Mouse (Mus musculus): ENCODE results near the gene Gpr50. TPM values are rescaled to one million over a fixed set of nuclear protein-coding genes. Genes with fewer than 3 reads are reported as not detected.
A peak's percentile ranks its signal among the peaks of the same experiment; 100 is the strongest.

Gene Gpr50
- 0.21 and 0.64 TPM in 2 replicates for polyA plus RNA-seq (2015; fragmentation: Nextera tagmentation; extraction: Ambion mirVana)

DNA sequence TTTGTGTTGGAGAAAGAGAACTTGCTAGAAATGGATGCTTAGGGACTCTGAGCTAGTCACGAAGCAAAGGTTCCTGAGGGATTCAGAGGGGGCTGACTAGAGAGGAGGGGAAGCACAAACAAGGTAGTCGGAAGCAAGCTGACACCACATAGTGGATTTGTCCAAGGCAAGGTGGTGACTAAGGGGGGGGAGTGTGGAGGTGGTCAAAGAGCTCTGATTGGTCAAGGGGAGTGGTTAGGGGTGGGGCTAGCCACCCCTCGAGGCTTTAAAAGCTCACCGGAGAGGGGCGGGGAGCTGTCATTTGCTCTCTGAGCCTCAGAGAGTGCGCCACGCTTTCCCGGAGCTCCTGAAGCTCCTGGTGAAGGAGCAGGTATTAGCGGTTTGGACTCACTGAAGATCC lies at the start of gene Gpr50:
Gene Gpr50 (plus strand): TSS at position 294 of the 400 bp plus-strand sequence.
- ATAC-seq (replicated peaks; ENCODE audit: extremely low read depth, insufficient read depth, low FRiP score), result no peak
- Histone ChIP-seq H3K27me3 (ENCODE audit: control insufficient read depth, insufficient read depth, low read length) (peaks cover 63% of the 10 kb centered on the region), H3K9me3 (replicated peaks; ENCODE audit: control insufficient read depth, low read length) (peaks cover 6% of the 10 kb centered on the region), H3K4me2 (ENCODE audit: low read depth, low read length) (peak within 1 kb of the TSS; percentile 70), H3K27ac (ENCODE audit: low read length) (no peak within 1 kb of the TSS), H3K4me3 (ENCODE audit: low read length) (peak within 1 kb of the TSS; percentile 53), H3K4me1 (ENCODE audit: control insufficient read depth, insufficient read depth, low read length) (no peaks in the 10 kb centered on the region), H3K36me3 (ENCODE audit: control insufficient read depth, insufficient read depth) (no peaks in the 10 kb centered on the region), H3K9ac (ENCODE audit: low read length) (peak within 1 kb of the TSS; percentile 17; the same call in 1 of the 2 replicates)
- WGBS, result 36% methylated on average over 9 of the region's 9 CpGs

DNA sequence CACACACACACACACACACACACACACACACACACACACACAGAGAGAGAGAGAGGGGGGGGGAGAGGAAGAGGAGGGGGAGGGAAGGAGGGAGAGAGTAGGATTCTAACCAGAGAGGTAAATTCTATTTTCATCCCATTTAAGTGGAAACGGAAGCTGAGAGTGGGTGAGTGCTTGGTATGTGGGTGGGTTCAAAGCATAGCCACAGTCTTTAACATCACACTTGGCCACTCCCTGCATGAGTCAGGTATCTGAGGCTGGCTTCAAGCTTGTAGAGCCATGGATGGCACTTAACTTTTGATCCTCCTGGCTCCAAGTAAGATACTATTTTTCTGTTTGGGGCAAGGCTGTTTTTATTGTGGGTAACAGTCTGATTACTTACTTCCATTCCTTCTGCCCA lies 41.2 kb upstream of the Gpr50 start:
- no peaks in the 10 kb centered on the region; the same call in 1 of the 2 replicates for H3K27me3 ChIP-seq (ENCODE audit: control insufficient read depth, insufficient read depth, low read length)
- no peak overlapping the region for H3K4me3 ChIP-seq (ENCODE audit: low read length)
- H3K27ac ChIP-seq (ENCODE audit: low read length), result no peak overlapping the region
- no peaks in the 10 kb centered on the region for H3K9me3 ChIP-seq (replicated peaks; ENCODE audit: control insufficient read depth, low read length)
- no peak overlapping the region for H3K4me2 ChIP-seq (ENCODE audit: low read depth, low read length)
- H3K9ac ChIP-seq (ENCODE audit: low read length), result no peak overlapping the region
- no peaks in the 10 kb centered on the region for H3K4me1 ChIP-seq (ENCODE audit: control insufficient read depth, insufficient read depth, low read length)
- no peak for ATAC-seq (replicated peaks; ENCODE audit: extremely low read depth, insufficient read depth, low FRiP score)
- no peaks in the 10 kb centered on the region for H3K36me3 ChIP-seq (ENCODE audit: control insufficient read depth, insufficient read depth)
- WGBS, result 50% methylated on average over 1 of the region's 1 CpGs

DNA sequence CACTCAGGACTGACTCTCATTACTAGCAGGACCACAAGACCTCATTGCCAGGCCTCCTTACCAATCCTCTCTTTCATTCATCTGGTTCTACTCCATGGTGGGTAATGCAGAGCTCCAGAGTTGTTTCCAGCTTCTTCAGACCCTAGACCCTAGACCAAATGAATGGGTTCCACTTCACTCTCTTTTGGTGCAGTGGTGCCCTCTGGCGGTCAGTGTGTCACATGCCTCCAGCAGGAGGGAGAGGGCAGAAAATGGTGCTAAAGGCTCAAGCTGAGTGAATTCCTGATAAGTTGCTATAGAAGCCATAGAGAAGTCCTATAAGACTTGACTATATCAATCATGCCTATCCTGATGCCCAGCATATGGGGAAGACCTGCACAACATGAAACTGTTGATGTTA lies 39.6 kb upstream of the Gpr50 start:
- Histone ChIP-seq H3K9me3 (replicated peaks; ENCODE audit: control insufficient read depth, low read length) (no peaks in the 10 kb centered on the region), H3K27me3 (ENCODE audit: control insufficient read depth, insufficient read depth, low read length) (no peaks in the 10 kb centered on the region; the same call in 1 of the 2 replicates), H3K4me2 (ENCODE audit: low read depth, low read length) (no peak overlapping the region), H3K4me3 (ENCODE audit: low read length) (no peak overlapping the region), H3K9ac (ENCODE audit: low read length) (no peak overlapping the region), H3K36me3 (ENCODE audit: control insufficient read depth, insufficient read depth) (no peaks in the 10 kb centered on the region), H3K27ac (ENCODE audit: low read length) (no peak overlapping the region), H3K4me1 (ENCODE audit: control insufficient read depth, insufficient read depth, low read length) (no peaks in the 10 kb centered on the region)
- 0% methylated on average over 1 of the region's 1 CpGs for WGBS
- no peak for ATAC-seq (replicated peaks; ENCODE audit: extremely low read depth, insufficient read depth, low FRiP score)

DNA sequence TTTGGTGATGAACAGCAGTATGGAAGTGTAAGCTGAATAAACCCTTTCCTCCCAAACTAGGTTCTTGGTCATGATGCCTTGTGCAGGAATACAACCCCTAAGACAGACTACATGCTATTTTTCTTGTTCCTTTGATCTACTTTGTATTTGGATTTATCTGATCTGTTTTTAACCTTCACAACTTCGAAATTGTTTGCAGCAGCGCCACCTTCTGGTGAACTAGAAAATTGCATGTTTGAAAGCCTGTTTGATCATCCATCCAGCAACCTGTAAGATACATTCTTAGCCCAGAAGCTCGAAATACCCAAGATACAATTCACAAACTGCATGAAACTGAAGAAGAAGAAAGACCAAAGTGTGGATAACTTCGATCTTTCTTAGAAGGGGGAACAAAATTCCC lies 35.2 kb upstream of the Gpr50 start:
- no peak overlapping the region for H3K9ac ChIP-seq (ENCODE audit: low read length)
- no peak overlapping the region for H3K4me2 ChIP-seq (ENCODE audit: low read depth, low read length)
- no peak overlapping the region for H3K27ac ChIP-seq (ENCODE audit: low read length)
- H3K27me3 ChIP-seq (ENCODE audit: control insufficient read depth, insufficient read depth, low read length), result no peaks in the 10 kb centered on the region; the same call in 1 of the 2 replicates
- H3K36me3 ChIP-seq (ENCODE audit: control insufficient read depth, insufficient read depth), result no peaks in the 10 kb centered on the region
- no peak for ATAC-seq (replicated peaks; ENCODE audit: extremely low read depth, insufficient read depth, low FRiP score)
- WGBS, result 7% methylated on average over 4 of the region's 4 CpGs
- no peaks in the 10 kb centered on the region for H3K4me1 ChIP-seq (ENCODE audit: control insufficient read depth, insufficient read depth, low read length)
- H3K4me3 ChIP-seq (ENCODE audit: low read length), result no peak overlapping the region
- H3K9me3 ChIP-seq (replicated peaks; ENCODE audit: control insufficient read depth, low read length), result no peaks in the 10 kb centered on the region

DNA sequence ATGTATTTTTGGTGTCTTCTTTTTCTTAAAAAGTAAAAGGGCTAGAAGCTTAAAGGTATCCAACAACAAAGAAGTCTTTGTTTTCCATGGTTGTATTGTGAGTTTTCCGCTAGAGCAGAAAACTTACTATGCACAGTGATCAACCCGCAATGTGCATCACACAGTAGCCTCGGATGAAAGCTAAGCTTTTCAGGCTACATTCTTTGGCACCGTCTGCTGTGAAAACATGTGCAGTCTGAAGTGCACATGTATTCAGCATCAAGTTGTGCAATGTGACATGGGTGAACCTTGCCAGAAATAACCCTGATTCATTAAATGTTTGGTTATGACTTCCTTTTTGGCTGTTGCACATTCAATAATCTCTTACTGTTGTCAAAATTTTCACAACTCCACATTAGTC lies 32.8 kb upstream of the Gpr50 start:
- ATAC-seq (replicated peaks; ENCODE audit: extremely low read depth, insufficient read depth, low FRiP score), result no peak
- no peak overlapping the region for H3K4me2 ChIP-seq (ENCODE audit: low read depth, low read length)
- no peaks in the 10 kb centered on the region for H3K36me3 ChIP-seq (ENCODE audit: control insufficient read depth, insufficient read depth)
- H3K4me1 ChIP-seq (ENCODE audit: control insufficient read depth, insufficient read depth, low read length), result no peaks in the 10 kb centered on the region
- H3K27ac ChIP-seq (ENCODE audit: low read length), result no peak overlapping the region
- no peaks in the 10 kb centered on the region for H3K27me3 ChIP-seq (ENCODE audit: control insufficient read depth, insufficient read depth, low read length)
- no peaks in the 10 kb centered on the region for H3K9me3 ChIP-seq (replicated peaks; ENCODE audit: control insufficient read depth, low read length)
- H3K4me3 ChIP-seq (ENCODE audit: low read length), result no peak overlapping the region
- 55% methylated on average over 4 of the region's 4 CpGs for WGBS
- H3K9ac ChIP-seq (ENCODE audit: low read length), result no peak overlapping the region

DNA sequence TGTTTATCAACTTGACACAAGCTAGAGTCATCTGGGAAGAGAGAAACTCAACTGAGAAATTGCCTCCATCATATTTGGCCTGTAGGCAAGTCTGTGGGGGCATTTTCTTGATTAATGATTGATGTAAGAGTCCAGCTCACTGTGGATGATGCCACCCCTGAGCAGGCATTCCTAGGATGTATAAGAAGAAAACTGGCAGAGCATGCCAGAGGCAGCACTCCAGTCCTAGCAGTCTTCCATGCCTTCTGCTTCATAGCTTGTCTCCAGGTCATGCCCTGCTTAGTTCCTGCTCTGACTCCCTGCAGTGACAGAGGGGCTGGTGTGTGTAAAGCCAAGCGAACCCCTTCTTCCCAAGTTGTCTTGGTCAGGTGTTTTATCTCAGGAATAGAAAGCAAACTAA lies 32.3 kb upstream of the Gpr50 start:
- Histone ChIP-seq H3K36me3 (ENCODE audit: control insufficient read depth, insufficient read depth) (no peaks in the 10 kb centered on the region), H3K27ac (ENCODE audit: low read length) (no peak overlapping the region), H3K9me3 (replicated peaks; ENCODE audit: control insufficient read depth, low read length) (no peaks in the 10 kb centered on the region), H3K27me3 (ENCODE audit: control insufficient read depth, insufficient read depth, low read length) (no peaks in the 10 kb centered on the region), H3K9ac (ENCODE audit: low read length) (no peak overlapping the region), H3K4me1 (ENCODE audit: control insufficient read depth, insufficient read depth, low read length) (no peaks in the 10 kb centered on the region), H3K4me2 (ENCODE audit: low read depth, low read length) (no peak overlapping the region), H3K4me3 (ENCODE audit: low read length) (no peak overlapping the region)
- WGBS, result 55% methylated on average over 1 of the region's 1 CpGs
- ATAC-seq (replicated peaks; ENCODE audit: extremely low read depth, insufficient read depth, low FRiP score), result no peak

DNA sequence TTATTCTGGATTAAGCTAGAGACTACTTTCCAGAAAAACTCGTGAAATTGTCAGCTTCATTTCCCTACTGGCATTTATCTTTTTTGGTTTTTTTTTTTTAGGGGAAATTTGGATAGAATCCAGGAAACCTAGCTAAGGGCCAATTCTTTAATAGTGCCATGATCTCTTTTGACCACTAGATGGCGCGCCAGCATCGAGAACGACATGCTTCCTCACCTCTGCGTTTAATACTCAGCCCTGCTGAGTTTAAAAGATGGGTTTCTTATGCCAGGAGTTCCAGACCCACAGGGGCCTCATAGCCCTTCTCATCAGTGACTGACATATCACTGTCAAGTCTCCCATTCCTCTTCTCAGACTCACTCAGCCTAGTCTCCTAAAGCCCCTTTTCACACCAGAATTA lies 15.5 kb upstream of the Gpr50 start:
- H3K36me3 ChIP-seq (ENCODE audit: control insufficient read depth, insufficient read depth), result no peaks in the 10 kb centered on the region
- no peak overlapping the region for H3K27ac ChIP-seq (ENCODE audit: low read length)
- no peaks in the 10 kb centered on the region for H3K4me1 ChIP-seq (ENCODE audit: control insufficient read depth, insufficient read depth, low read length)
- WGBS, result 1% methylated on average over 6 of the region's 6 CpGs
- no peak for ATAC-seq (replicated peaks; ENCODE audit: extremely low read depth, insufficient read depth, low FRiP score)
- H3K9me3 ChIP-seq (replicated peaks; ENCODE audit: control insufficient read depth, low read length), result no peaks in the 10 kb centered on the region
- no peak overlapping the region for H3K4me2 ChIP-seq (ENCODE audit: low read depth, low read length)
- H3K27me3 ChIP-seq (ENCODE audit: control insufficient read depth, insufficient read depth, low read length), result peaks cover 5% of the 10 kb centered on the region; the same call in 1 of the 2 replicates
- H3K4me3 ChIP-seq (ENCODE audit: low read length), result no peak overlapping the region
- H3K9ac ChIP-seq (ENCODE audit: low read length), result no peak overlapping the region

DNA sequence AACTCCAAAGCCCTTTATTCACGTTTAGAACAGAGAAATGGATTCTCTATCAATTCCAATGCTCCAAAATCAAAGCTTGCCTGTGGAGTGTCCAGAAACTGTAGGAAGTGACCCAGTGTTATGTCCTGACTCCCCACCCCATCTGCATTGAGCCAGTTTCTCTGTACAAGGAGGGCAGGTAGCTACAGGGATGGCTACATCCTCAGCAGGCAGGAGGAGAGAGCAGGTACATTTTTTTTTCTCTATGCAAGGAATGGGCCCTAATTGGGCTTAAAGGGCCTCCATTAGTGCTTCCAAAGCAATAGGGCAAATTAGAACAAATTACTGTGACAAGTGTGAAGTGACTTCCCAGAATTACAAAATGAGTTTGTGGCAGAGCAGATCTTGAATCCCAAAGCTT lies 15.0 kb upstream of the Gpr50 start:
- Histone ChIP-seq H3K4me3 (ENCODE audit: low read length) (no peak overlapping the region), H3K27ac (ENCODE audit: low read length) (no peak overlapping the region), H3K4me1 (ENCODE audit: control insufficient read depth, insufficient read depth, low read length) (no peaks in the 10 kb centered on the region), H3K9ac (ENCODE audit: low read length) (no peak overlapping the region), H3K4me2 (ENCODE audit: low read depth, low read length) (no peak overlapping the region), H3K9me3 (replicated peaks; ENCODE audit: control insufficient read depth, low read length) (no peaks in the 10 kb centered on the region), H3K36me3 (ENCODE audit: control insufficient read depth, insufficient read depth) (no peaks in the 10 kb centered on the region), H3K27me3 (ENCODE audit: control insufficient read depth, insufficient read depth, low read length) (peaks cover 5% of the 10 kb centered on the region; the same call in 1 of the 2 replicates)
- no peak for ATAC-seq (replicated peaks; ENCODE audit: extremely low read depth, insufficient read depth, low FRiP score)
- 11% methylated on average over 1 of the region's 1 CpGs for WGBS

DNA sequence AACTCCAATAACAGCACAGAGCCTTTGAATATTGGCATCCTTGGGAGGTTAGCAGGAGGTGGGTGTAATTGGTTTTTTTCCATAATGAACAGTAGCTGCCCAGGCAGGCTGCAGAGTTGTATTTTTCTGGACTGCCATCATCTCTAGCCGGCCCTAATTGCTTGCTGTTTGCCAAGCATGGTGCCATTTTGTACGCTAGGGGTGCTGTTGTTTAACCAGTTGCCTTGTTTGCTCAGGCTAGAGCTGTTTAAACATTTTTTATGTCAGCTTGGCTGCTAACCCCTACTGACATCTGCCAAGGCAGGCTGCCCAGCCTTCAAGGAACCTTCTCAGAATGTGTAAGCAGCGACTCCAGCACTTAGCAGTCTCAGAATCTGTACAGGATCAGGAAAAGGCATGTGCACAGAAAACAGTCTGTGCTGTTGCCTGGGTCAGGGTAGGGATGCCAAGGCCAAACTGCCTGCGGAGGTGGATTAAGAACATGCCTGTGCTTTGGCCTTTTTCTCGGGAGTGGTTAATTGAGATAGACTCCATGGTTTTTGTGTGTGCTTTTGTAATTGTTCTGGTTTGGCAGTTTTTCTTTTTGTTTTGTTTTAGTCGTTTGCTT lies 14.5 kb upstream of the Gpr50 start:
- Histone ChIP-seq H3K4me1 (ENCODE audit: control insufficient read depth, insufficient read depth, low read length) (no peaks in the 10 kb centered on the region), H3K4me2 (ENCODE audit: low read depth, low read length) (no peak overlapping the region), H3K9me3 (replicated peaks; ENCODE audit: control insufficient read depth, low read length) (no peaks in the 10 kb centered on the region), H3K4me3 (ENCODE audit: low read length) (no peak overlapping the region), H3K36me3 (ENCODE audit: control insufficient read depth, insufficient read depth) (no peaks in the 10 kb centered on the region), H3K9ac (ENCODE audit: low read length) (no peak overlapping the region), H3K27me3 (ENCODE audit: control insufficient read depth, insufficient read depth, low read length) (peaks cover 5% of the 10 kb centered on the region; the same call in 1 of the 2 replicates), H3K27ac (ENCODE audit: low read length) (no peak overlapping the region)
- ATAC-seq (replicated peaks; ENCODE audit: extremely low read depth, insufficient read depth, low FRiP score), result no peak
- 39% methylated on average over 6 of the region's 6 CpGs for WGBS

Data from heart, embryonic 16.5 days (tissue).